In genomic region chr4:95138676-95139075, GRCm38 (mm10) we compare ENCODE assay signal across 12 mouse cellular contexts.
"Had no signal": no experiment of that assay in that cellular context is flagged by ENCODE, and none has a peak within 500 bp of the region (broad histone marks: within the 10 kb centered on the region; RNA-seq: fewer than 3 reads in every experiment).

No protein-coding gene starts in this region.

- H3K36me3 ChIP-seq: liver, embryonic 15.5 days; midbrain, embryonic 15.5 days; neural tube, embryonic 12.5 days had no signal

- H3K9ac ChIP-seq: liver, embryonic 15.5 days; midbrain, embryonic 15.5 days; neural tube, embryonic 12.5 days had no signal

- DNase-seq: kidney, postnatal 10 days; lung, postnatal 10 days; thymus, postnatal 4 days had no signal

- H3K27me3 ChIP-seq: megakaryocyte, embryonic 14.5 days; midbrain, embryonic 15.5 days; neural tube, embryonic 12.5 days had no signal

- H3K4me2 ChIP-seq: liver, embryonic 11.5 days; liver, embryonic 15.5 days; midbrain, embryonic 11.5 days; midbrain, embryonic 15.5 days; neural tube, embryonic 12.5 days had no signal

- ATAC-seq: intestine, postnatal 0 days had no signal

- H3K4me3 ChIP-seq: liver, embryonic 15.5 days; megakaryocyte, embryonic 14.5 days; midbrain, embryonic 15.5 days; neural tube, embryonic 12.5 days had no signal

- H3K27ac ChIP-seq: liver, embryonic 15.5 days; macrophage; neural tube, embryonic 12.5 days; stomach, postnatal 0 days had no signal

- H3K9me3 ChIP-seq: liver, embryonic 15.5 days; megakaryocyte, embryonic 14.5 days; midbrain, embryonic 15.5 days; neural tube, embryonic 12.5 days had no signal
